Mouse (Mus musculus): ENCODE results near the gene Klhdc8a. TPM values are rescaled to one million over a fixed set of nuclear protein-coding genes. Genes with fewer than 3 reads are reported as not detected.

Klhdc8a gene
- polyA plus RNA-seq, 1 experiment from 2014 or later: 1.4 TPM

- DNase-seq (ENCODE audit: low spot score): peak; percentile 39
- H3K27me3 ChIP-seq (ENCODE audit: low read depth, poor library complexity, severe bottlenecking): peaks cover 38% of the 10 kb centered on the region
Measured at GRCm38 (mm10) chr1:132292318-132293129, 5.9 kb upstream of the Klhdc8a start.

GRCm38 (mm10) chr1:132295506-132295905 is 2.9 kb upstream of the Klhdc8a start:
- H3K9me3 ChIP-seq (replicated peaks): no peaks in the 10 kb centered on the region
- peaks cover 74% of the 10 kb centered on the region for H3K4me1 ChIP-seq
- H3K4me3 ChIP-seq: no peak overlapping the region
- peaks cover 55% of the 10 kb centered on the region for H3K27me3 ChIP-seq (ENCODE audit: low read depth, poor library complexity, severe bottlenecking)
- WGBS: 72% methylated on average over 7 of the region's 7 CpGs
- 0 out of 2 replicates have a peak overlapping the region, but pooled peaks have one; percentile 50 for H3K27ac ChIP-seq (replicated peaks)
- DNase-seq (ENCODE audit: low spot score): no peak
- no peaks in the 10 kb centered on the region for H3K36me3 ChIP-seq

More at GRCm38 (mm10) chr1:132292318-132293129, 5.9 kb upstream of the Klhdc8a start:
- peak overlapping the region; percentile 53 for H3K27ac ChIP-seq (replicated peaks)
- 55% methylated on average over 21 of the region's 21 CpGs for WGBS
- no peaks in the 10 kb centered on the region for H3K36me3 ChIP-seq
- no peaks in the 10 kb centered on the region for H3K9me3 ChIP-seq (replicated peaks)
- peaks cover 74% of the 10 kb centered on the region for H3K4me1 ChIP-seq
- no peak overlapping the region for H3K4me3 ChIP-seq

GRCm38 (mm10) chr1:132296051-132296450 is 2.4 kb upstream of the Klhdc8a start:
- Histone ChIP-seq H3K36me3 (no peaks in the 10 kb centered on the region), H3K27ac (replicated peaks) (0 out of 2 replicates have a peak overlapping the region, but pooled peaks have one; percentile 50), H3K27me3 (ENCODE audit: low read depth, poor library complexity, severe bottlenecking) (peaks cover 60% of the 10 kb centered on the region), H3K4me1 (peaks cover 72% of the 10 kb centered on the region), H3K9me3 (replicated peaks) (no peaks in the 10 kb centered on the region), H3K4me3 (no peak overlapping the region)
- DNase-seq (ENCODE audit: low spot score): no peak
- WGBS: 68% methylated on average over 3 of the region's 3 CpGs

- Histone ChIP-seq H3K4me3 (peak overlapping the region; percentile 79), H3K27me3 (ENCODE audit: low read depth, poor library complexity, severe bottlenecking) (peaks cover 78% of the 10 kb centered on the region), H3K9me3 (replicated peaks) (no peaks in the 10 kb centered on the region), H3K36me3 (no peaks in the 10 kb centered on the region), H3K27ac (replicated peaks) (peak overlapping the region; percentile 91), H3K4me1 (peaks cover 78% of the 10 kb centered on the region)
- 1% methylated on average over 71 of the region's 71 CpGs for WGBS
- peak; percentile 68 for DNase-seq (ENCODE audit: low spot score)
Measured at GRCm38 (mm10) chr1:132298801-132299464, 507 bp downstream of the Klhdc8a start.

GRCm38 (mm10) chr1:132299744-132300143 is 1.3 kb downstream of the Klhdc8a start:
- peaks cover 86% of the 10 kb centered on the region for H3K4me1 ChIP-seq
- H3K4me3 ChIP-seq: peak overlapping the region; percentile 79
- WGBS: 88% methylated on average over 5 of the region's 5 CpGs
- H3K36me3 ChIP-seq: no peaks in the 10 kb centered on the region
- H3K9me3 ChIP-seq (replicated peaks): no peaks in the 10 kb centered on the region
- H3K27me3 ChIP-seq (ENCODE audit: low read depth, poor library complexity, severe bottlenecking): peaks cover 82% of the 10 kb centered on the region
- H3K27ac ChIP-seq (replicated peaks): peak overlapping the region; percentile 91
- no peak for DNase-seq (ENCODE audit: low spot score)

- no peak for DNase-seq (ENCODE audit: low spot score)
- Histone ChIP-seq H3K36me3 (no peaks in the 10 kb centered on the region), H3K27me3 (ENCODE audit: low read depth, poor library complexity, severe bottlenecking) (peaks cover 73% of the 10 kb centered on the region), H3K4me1 (peaks cover 92% of the 10 kb centered on the region), H3K27ac (replicated peaks) (peak overlapping the region; percentile 61; the same call in 1 of the 2 replicates), H3K9me3 (replicated peaks) (no peaks in the 10 kb centered on the region), H3K4me3 (no peak overlapping the region; the same call in 1 of the 2 replicates)
- 96% methylated on average over 5 of the region's 5 CpGs for WGBS
Measured at GRCm38 (mm10) chr1:132301242-132301641, 2.8 kb downstream of the Klhdc8a start.

GRCm38 (mm10) chr1:132302341-132302866 is 4.0 kb downstream of the Klhdc8a start:
- no peak for DNase-seq (ENCODE audit: low spot score)
- 92% methylated on average over 9 of the region's 9 CpGs for WGBS
- Histone ChIP-seq H3K4me3 (no peak overlapping the region), H3K4me1 (peaks cover 86% of the 10 kb centered on the region), H3K27me3 (ENCODE audit: low read depth, poor library complexity, severe bottlenecking) (peaks cover 66% of the 10 kb centered on the region), H3K36me3 (no peaks in the 10 kb centered on the region), H3K27ac (replicated peaks) (peak overlapping the region; percentile 60; the same call in 1 of the 2 replicates), H3K9me3 (replicated peaks) (no peaks in the 10 kb centered on the region)

- H3K4me1 ChIP-seq: peaks cover 70% of the 10 kb centered on the region
- no peaks in the 10 kb centered on the region for H3K36me3 ChIP-seq
- H3K27me3 ChIP-seq (ENCODE audit: low read depth, poor library complexity, severe bottlenecking): peaks cover 47% of the 10 kb centered on the region
- no peak for DNase-seq (ENCODE audit: low spot score)
- no peak overlapping the region for H3K4me3 ChIP-seq
- peak overlapping the region; percentile 60 for H3K27ac ChIP-seq (replicated peaks)
- WGBS: 38% methylated on average over 9 of the region's 9 CpGs
- no peaks in the 10 kb centered on the region for H3K9me3 ChIP-seq (replicated peaks)
Measured at GRCm38 (mm10) chr1:132304618-132305214, 6.3 kb downstream of the Klhdc8a start.

- no peak overlapping the region for H3K4me3 ChIP-seq
- peaks cover 34% of the 10 kb centered on the region for H3K27me3 ChIP-seq (ENCODE audit: low read depth, poor library complexity, severe bottlenecking)
- 47% methylated on average over 4 of the region's 4 CpGs for WGBS
- H3K4me1 ChIP-seq: peaks cover 66% of the 10 kb centered on the region
- no peak for DNase-seq (ENCODE audit: low spot score)
- no peaks in the 10 kb centered on the region for H3K9me3 ChIP-seq (replicated peaks)
- H3K36me3 ChIP-seq: no peaks in the 10 kb centered on the region
- H3K27ac ChIP-seq (replicated peaks): 0 out of 2 replicates have a peak overlapping the region, but pooled peaks have one; percentile 34
Measured at GRCm38 (mm10) chr1:132306160-132306559, 7.7 kb downstream of the Klhdc8a start.

GRCm38 (mm10) chr1:132306808-132307207 is 8.4 kb downstream of the Klhdc8a start:
- Histone ChIP-seq H3K4me3 (no peak overlapping the region), H3K27ac (replicated peaks) (peak overlapping the region; percentile 10; the same call in 1 of the 2 replicates), H3K9me3 (replicated peaks) (no peaks in the 10 kb centered on the region), H3K27me3 (ENCODE audit: low read depth, poor library complexity, severe bottlenecking) (peaks cover 28% of the 10 kb centered on the region; the same call in 1 of the 2 replicates), H3K4me1 (peaks cover 63% of the 10 kb centered on the region), H3K36me3 (no peaks in the 10 kb centered on the region)
- 20% methylated on average over 4 of the region's 4 CpGs for WGBS
- DNase-seq (ENCODE audit: low spot score): no peak

- H3K9me3 ChIP-seq (replicated peaks): no peaks in the 10 kb centered on the region
- peaks cover 21% of the 10 kb centered on the region; the same call in 1 of the 2 replicates for H3K27me3 ChIP-seq (ENCODE audit: low read depth, poor library complexity, severe bottlenecking)
- no peak overlapping the region; the same call in 1 of the 2 replicates for H3K27ac ChIP-seq (replicated peaks)
- H3K36me3 ChIP-seq: no peaks in the 10 kb centered on the region
- peaks cover 62% of the 10 kb centered on the region for H3K4me1 ChIP-seq
- WGBS: 86% methylated on average over 6 of the region's 6 CpGs
- no peak overlapping the region for H3K4me3 ChIP-seq
- no peak for DNase-seq (ENCODE audit: low spot score)
Measured at GRCm38 (mm10) chr1:132307962-132308361, 9.5 kb downstream of the Klhdc8a start.

- Histone ChIP-seq H3K27ac (replicated peaks) (no peak overlapping the region), H3K4me3 (no peak overlapping the region), H3K36me3 (no peaks in the 10 kb centered on the region), H3K4me1 (peaks cover 62% of the 10 kb centered on the region), H3K27me3 (ENCODE audit: low read depth, poor library complexity, severe bottlenecking) (peaks cover 20% of the 10 kb centered on the region; the same call in 1 of the 2 replicates), H3K9me3 (replicated peaks) (no peaks in the 10 kb centered on the region)
- 92% methylated on average over 7 of the region's 7 CpGs for WGBS
- no peak for DNase-seq (ENCODE audit: low spot score)
Measured at GRCm38 (mm10) chr1:132308674-132309073, 10.2 kb downstream of the Klhdc8a start.

Measured in midbrain, embryonic 10.5 days (tissue).